Mouse (Mus musculus) bone marrow, adult 2 months (tissue): Measurements from ENCODE around the gene Dnajc14.

Experiments used
- CTCF ChIP-seq: fragments of 200-500 bp; IDR thresholded peaks from 2 replicates; pipeline ENCODE4 v1.5.1; 2011; ENCODE audit warnings: low read length, control low read depth; ENCODE audit not compliant: control insufficient read depth, insufficient read depth
- POLR2A ChIP-seq: fragments of 200-500 bp; IDR thresholded peaks from 2 replicates; pipeline ENCODE4 v1.6.1; 2011; ENCODE audit warnings: low read depth, mild to moderate bottlenecking, control low read depth, low read length, borderline replicate concordance; ENCODE audit not compliant: control insufficient read depth

DNA sequence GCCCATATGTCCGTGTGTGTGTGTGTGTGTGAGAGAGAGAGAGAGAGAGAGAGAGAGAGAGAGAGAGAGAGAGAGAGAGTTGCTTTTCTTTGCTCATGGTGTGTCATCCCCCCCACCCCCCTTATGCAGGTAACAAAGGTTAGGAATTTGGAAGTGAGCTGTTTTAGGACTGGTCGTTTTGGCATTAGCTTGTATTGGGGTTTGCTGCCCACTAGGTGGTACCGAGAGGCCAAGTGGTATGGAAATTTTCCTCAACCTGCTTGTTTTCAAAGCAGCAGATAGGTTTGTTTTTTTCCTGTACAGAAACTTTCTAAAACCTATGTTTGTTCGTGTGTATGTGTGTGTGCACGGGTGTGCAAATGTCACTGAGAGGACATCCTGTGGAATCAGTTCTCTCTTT lies 30.2 kb upstream of the Dnajc14 start:
- TF ChIP-seq CTCF (no peak), POLR2A (no peak)
